Mouse (Mus musculus): ENCODE results near the gene Cd24a. TPM values are rescaled to one million over a fixed set of nuclear protein-coding genes. Genes with fewer than 3 reads are reported as not detected.

Cd24a gene
- total RNA-seq (2021): 10 to 100 TPM; 40.0 to 67.0 TPM
- long read RNA-seq, experiment 1, transcript Cd24a-201 (2 exons, 1,816 nt): major isoform, 33 of 43 reads
- long read RNA-seq, experiment 1, partial matches to known transcripts: 7 of 43 reads
- long read RNA-seq, experiment 1, other reads (novel, unspliced or antisense): 3 of 43 reads
- long read RNA-seq, experiment 2, transcript Cd24a-201 (2 exons, 1,816 nt): major isoform, 24 of 27 reads
- long read RNA-seq, experiment 2, partial matches to known transcripts: 3 of 27 reads
- long read RNA-seq, experiment 2, other reads (novel, unspliced or antisense): 0 of 27 reads

- DNase-seq: no peak
These were observed at the start of gene Cd24a for GRCm38 (mm10) chr10:43577997-43578331. Gene Cd24a (plus strand): TSS chr10:43578284.

GRCm38 (mm10) chr10:43534382-43534781 is 43.7 kb upstream of the Cd24a start:
- no peak for DNase-seq

GRCm38 (mm10) chr10:43537652-43538051 is 40.4 kb upstream of the Cd24a start:
- DNase-seq: no peak

- DNase-seq: no peak
These were observed 39.3 kb upstream of the Cd24a start for GRCm38 (mm10) chr10:43538831-43539230.

- DNase-seq: no peak
These were observed 38.3 kb upstream of the Cd24a start for GRCm38 (mm10) chr10:43539746-43540310.

GRCm38 (mm10) chr10:43540442-43541152 is 37.5 kb upstream of the Cd24a start, which contains the start of gene 1700021F05Rik:
Gene 1700021F05Rik (minus strand): TSS chr10:43540994.
- DNase-seq: peak; percentile 97

GRCm38 (mm10) chr10:43541153-43541544 is 36.9 kb upstream of the Cd24a start:
- no peak for DNase-seq

- no peak for DNase-seq
These were observed 28.7 kb upstream of the Cd24a start for GRCm38 (mm10) chr10:43549411-43549810.

- DNase-seq: no peak
These were observed 27.2 kb upstream of the Cd24a start for GRCm38 (mm10) chr10:43550923-43551322.

- DNase-seq: no peak
These were observed 26.7 kb upstream of the Cd24a start for GRCm38 (mm10) chr10:43551388-43551787.

GRCm38 (mm10) chr10:43557630-43558165 is 20.4 kb upstream of the Cd24a start:
- DNase-seq: no peak

- DNase-seq: no peak
These were observed 18.8 kb upstream of the Cd24a start for GRCm38 (mm10) chr10:43559313-43559712.

GRCm38 (mm10) chr10:43560765-43561164 is 17.3 kb upstream of the Cd24a start:
- DNase-seq: no peak

- no peak for DNase-seq
These were observed 16.8 kb upstream of the Cd24a start for GRCm38 (mm10) chr10:43561311-43561710.

- no peak for DNase-seq
These were observed 3.7 kb upstream of the Cd24a start for GRCm38 (mm10) chr10:43574352-43574751.

GRCm38 (mm10) chr10:43574956-43575355 is 3.1 kb upstream of the Cd24a start:
- DNase-seq: peak; percentile 85

- no peak for DNase-seq
These were observed 636 bp upstream of the Cd24a start for GRCm38 (mm10) chr10:43577299-43577996.

- peak; percentile 57 for DNase-seq
These were observed 276 bp downstream of the Cd24a start for GRCm38 (mm10) chr10:43578366-43578753.

- peak; percentile 58 for DNase-seq
These were observed 783 bp downstream of the Cd24a start for GRCm38 (mm10) chr10:43578754-43579380.

GRCm38 (mm10) chr10:43579381-43580261 is 1.5 kb downstream of the Cd24a start:
- peak; percentile 54 for DNase-seq

GRCm38 (mm10) chr10:43580649-43581078 is 2.6 kb downstream of the Cd24a start:
- no peak for DNase-seq

All from gastrocnemius, postnatal 10 days (tissue).